ENCODE assay signal across 21 mouse cellular contexts in genomic region chr13:30921914-30922313, GRCm38 (mm10). TPM values are rescaled to one million over a fixed set of nuclear protein-coding genes. Genes with fewer than 3 reads are reported as not detected.
"Had no signal": no experiment of that assay in that cellular context is flagged by ENCODE, and none has a peak within 500 bp of the region (broad histone marks: within the 10 kb centered on the region; RNA-seq: fewer than 3 reads in every experiment).

No protein-coding gene starts in this region.

- DNase-seq: retina, postnatal 1 day; right cerebral cortex, adult 18-20 months; right cerebral cortex, postnatal 14 days; right cerebral cortex, postnatal 25 days; right cerebral cortex, postnatal 4 days; spleen, adult 18-20 months; thymus, adult 18-20 months; thymus, adult 2 months; thymus, postnatal 14 days; thymus, postnatal 36 days; thymus, postnatal 4 days had no signal

- H3K27ac ChIP-seq: neural tube, embryonic 12.5 days; neural tube, embryonic 13.5 days; neural tube, embryonic 15.5 days; stomach, embryonic 15.5 days; stomach, postnatal 0 days had no signal

- H3K4me1 ChIP-seq: neural tube, embryonic 12.5 days; neural tube, embryonic 13.5 days; neural tube, embryonic 15.5 days; stomach, embryonic 15.5 days had no signal

- H3K9me3 ChIP-seq: neural tube, embryonic 12.5 days; neural tube, embryonic 13.5 days; neural tube, embryonic 15.5 days; stomach, embryonic 15.5 days had no signal

- H3K4me2 ChIP-seq: neural tube, embryonic 12.5 days; neural tube, embryonic 13.5 days; neural tube, embryonic 15.5 days; stomach, embryonic 15.5 days had no signal

- H3K9ac ChIP-seq: neural tube, embryonic 12.5 days; neural tube, embryonic 13.5 days; neural tube, embryonic 15.5 days; stomach, embryonic 15.5 days had no signal

- H3K4me3 ChIP-seq: neural tube, embryonic 12.5 days; neural tube, embryonic 13.5 days; neural tube, embryonic 15.5 days; stomach, embryonic 15.5 days had no signal

- H3K27me3 ChIP-seq: neural tube, embryonic 12.5 days; neural tube, embryonic 13.5 days; neural tube, embryonic 15.5 days; stomach, embryonic 15.5 days had no signal

RNA-seq across cellular contexts. Expression of gene Hus1b, which starts 25.6 kb away (rescaled TPM):
- polyA plus RNA-seq: neural tube, embryonic 12.5 days; neural tube, embryonic 13.5 days; neural tube, embryonic 15.5 days; stomach, embryonic 16.5 days; stomach, postnatal 0 days had no signal

RNA-seq across cellular contexts. Expression of gene Gm5447, which starts 52.1 kb away (rescaled TPM):
- total RNA-seq: neutrophil, adult 5-6 weeks had no signal
- polyA plus RNA-seq: neural tube, embryonic 12.5 days; neural tube, embryonic 13.5 days; neural tube, embryonic 14.5 days; neural tube, embryonic 15.5 days; spleen, adult 2 months; stomach, postnatal 0 days; thymus, adult 2 months; thymus, postnatal 0 days had no signal
